Mouse (Mus musculus): ENCODE measurements at regions not wholly inside any gene's neighbourhood (a gene's known extent, or its start where the extent isn't known, plus 50 kb on each side); places are given as distances from the start of the nearest gene placed in this dataset.

GRCm38 (mm10) chr15:56030007-56030406 lies 1447.4 kb downstream of the Slc22a22 start:
- DNase-seq = no peak

- DNase-seq = no peak
Observed at GRCm38 (mm10) chr15:56027197-56027818, 1450.1 kb downstream of the Slc22a22 start.

GRCm38 (mm10) chr15:56024705-56025104 lies 1452.7 kb downstream of the Slc22a22 start:
- DNase-seq = no peak

GRCm38 (mm10) chr15:56023862-56024484 lies 1453.5 kb downstream of the Slc22a22 start:
- no peak for DNase-seq

GRCm38 (mm10) chr15:56022315-56022714 lies 1455.1 kb downstream of the Slc22a22 start:
- no peak for DNase-seq

- DNase-seq = no peak
Observed at GRCm38 (mm10) chr15:56018141-56018540, 1459.3 kb downstream of the Slc22a22 start.

GRCm38 (mm10) chr15:56017561-56017960 lies 1459.9 kb downstream of the Slc22a22 start:
- DNase-seq = no peak

- DNase-seq = no peak
Observed at GRCm38 (mm10) chr15:56016070-56016469, 1461.4 kb downstream of the Slc22a22 start.

GRCm38 (mm10) chr15:56014059-56014620 lies 1463.3 kb downstream of the Slc22a22 start:
- no peak for DNase-seq

GRCm38 (mm10) chr15:56008603-56009174 lies 1468.7 kb downstream of the Slc22a22 start:
- no peak for DNase-seq

GRCm38 (mm10) chr15:56007376-56007775 lies 1470.0 kb downstream of the Slc22a22 start:
- DNase-seq = no peak

- no peak for DNase-seq
Observed at GRCm38 (mm10) chr15:56005361-56005760, 1472.1 kb downstream of the Slc22a22 start.

GRCm38 (mm10) chr15:56003921-56004320 lies 1473.5 kb downstream of the Slc22a22 start:
- DNase-seq = no peak

- no peak for DNase-seq
Observed at GRCm38 (mm10) chr15:55999605-56000004, 1477.8 kb downstream of the Slc22a22 start.

GRCm38 (mm10) chr15:55997977-55998376 lies 1479.4 kb downstream of the Slc22a22 start:
- no peak for DNase-seq

- no peak for DNase-seq
Observed at GRCm38 (mm10) chr15:55994680-55995079, 1482.7 kb downstream of the Slc22a22 start.

GRCm38 (mm10) chr15:55975843-55976242 lies 1501.6 kb downstream of the Slc22a22 start:
- DNase-seq = no peak

- no peak for DNase-seq
Observed at GRCm38 (mm10) chr15:55966780-55967179, 1510.6 kb downstream of the Slc22a22 start.

GRCm38 (mm10) chr15:55965296-55965695 lies 1512.1 kb downstream of the Slc22a22 start:
- no peak for DNase-seq

GRCm38 (mm10) chr15:55962093-55962492 lies 1515.3 kb downstream of the Slc22a22 start:
- no peak for DNase-seq

Measured in cerebellum, postnatal 36 days (tissue).